Mouse (Mus musculus): Measurements from ENCODE around the gene Klhl36.

DNA sequence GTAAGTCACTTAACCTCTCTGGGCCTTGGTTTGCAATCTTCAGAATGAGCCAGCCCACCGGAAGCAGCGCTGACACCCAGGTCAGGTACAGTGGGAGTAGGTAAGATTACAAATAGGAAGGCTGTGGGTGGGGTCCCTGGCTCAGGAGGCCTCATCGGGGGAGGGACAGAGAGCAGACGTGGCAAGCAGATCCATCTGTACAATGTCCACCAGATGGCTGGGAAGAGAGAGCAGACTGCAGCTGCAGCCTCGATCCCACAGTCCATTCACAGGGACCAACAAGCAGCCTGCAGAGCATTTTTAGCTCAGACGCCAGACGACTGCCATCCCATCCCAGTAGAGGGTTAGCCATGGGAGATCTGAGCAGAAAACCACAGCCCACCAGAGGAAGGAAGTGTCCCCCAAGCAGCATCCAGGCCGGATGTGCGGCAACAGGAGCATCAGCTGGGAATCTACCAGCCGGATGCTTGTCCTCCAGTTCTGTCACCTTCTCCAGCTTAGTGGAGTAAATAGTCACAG, 24.5 kb upstream of the Klhl36 start:
- no peak for TF ChIP-seq CTCF (IDR thresholded peaks at IDR 0.05; ENCODE audit: low read depth, low read length)
- no peak for TF ChIP-seq EP300 (IDR thresholded peaks at IDR 0.05; ENCODE audit: insufficient read depth, low read depth, low read length)
- no peak for TF ChIP-seq POLR2A (IDR thresholded peaks at IDR 0.05; ENCODE audit: insufficient read depth, low read length)
